Mouse (Mus musculus): ENCODE measurements around the gene Serpinb8. TPM values are rescaled to one million over a fixed set of nuclear protein-coding genes. Genes with fewer than 3 reads are reported as not detected.

Gene Serpinb8
- polyA plus RNA-seq, 1 experiment: 3.6 TPM

DNA sequence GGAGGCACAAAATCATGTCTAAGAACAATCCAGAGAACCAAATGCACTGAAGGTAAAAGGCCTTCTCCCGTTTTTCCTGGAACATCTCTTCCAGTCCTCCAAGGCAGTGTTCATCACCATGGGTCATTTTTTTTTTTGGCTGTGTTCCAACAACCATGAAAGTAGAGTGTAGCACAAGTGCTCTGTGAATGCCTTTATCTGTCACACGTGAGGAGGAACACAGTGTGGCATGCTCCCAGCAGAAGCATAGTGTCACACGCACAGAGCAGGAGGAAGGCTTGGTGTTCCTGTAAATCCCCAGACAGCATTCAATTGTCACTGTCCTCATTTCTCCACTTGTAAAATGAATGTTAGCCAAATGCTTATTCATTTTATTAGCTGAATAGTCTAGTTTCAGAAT is 2.8 kb downstream of the Serpinb8 start:
- no peaks in the 10 kb centered on the region for H3K27me3 ChIP-seq (ENCODE audit: control insufficient read depth, insufficient read depth, low read length, poor library complexity, severe bottlenecking)
- H3K9ac ChIP-seq (ENCODE audit: low read depth, poor library complexity, severe bottlenecking): no peak overlapping the region
- no peaks in the 10 kb centered on the region for H3K36me3 ChIP-seq (ENCODE audit: control insufficient read depth, insufficient read depth, low read length, poor library complexity, severe bottlenecking)
- no peaks in the 10 kb centered on the region for H3K9me3 ChIP-seq (replicated peaks; ENCODE audit: control insufficient read depth, insufficient read depth, low read length, poor library complexity, severe bottlenecking)
- TF ChIP-seq EP300 (IDR thresholded peaks at IDR 0.05; ENCODE audit: insufficient read depth, low read depth, low read length) (no peak), POLR2A (IDR thresholded peaks at IDR 0.05; ENCODE audit: insufficient read depth, low read length) (no peak), CTCF (IDR thresholded peaks at IDR 0.05; ENCODE audit: low read depth, low read length) (no peak)
- H3K27ac ChIP-seq (ENCODE audit: insufficient read depth, low read length): no peak overlapping the region
- H3K4me3 ChIP-seq (ENCODE audit: low read depth, low read length): no peak overlapping the region
- H3K4me1 ChIP-seq (ENCODE audit: control insufficient read depth, insufficient read depth, low read length): no peaks in the 10 kb centered on the region

DNA sequence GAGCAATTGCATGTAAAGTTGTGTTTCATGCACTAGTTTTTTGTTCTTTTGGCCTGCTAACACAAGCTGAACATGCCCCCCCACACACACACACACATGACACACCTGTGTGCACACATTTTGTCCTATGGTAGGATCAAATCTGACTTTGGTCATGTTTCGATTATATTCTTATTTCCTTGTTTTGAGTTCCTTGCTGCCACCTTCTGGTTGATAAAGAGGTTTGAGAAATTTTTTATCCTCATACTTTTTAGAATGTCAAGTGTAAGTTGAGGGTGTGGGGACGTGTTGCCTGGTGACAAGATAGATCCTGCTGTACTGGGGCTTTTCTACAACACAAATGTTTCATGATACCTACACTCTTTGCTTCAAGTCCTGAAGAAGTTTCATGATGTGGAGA is 3.7 kb downstream of the Serpinb8 start:
- Histone ChIP-seq H3K36me3 (ENCODE audit: control insufficient read depth, insufficient read depth, low read length, poor library complexity, severe bottlenecking) (no peaks in the 10 kb centered on the region), H3K4me1 (ENCODE audit: control insufficient read depth, insufficient read depth, low read length) (no peaks in the 10 kb centered on the region), H3K4me3 (ENCODE audit: low read depth, low read length) (no peak overlapping the region), H3K9me3 (replicated peaks; ENCODE audit: control insufficient read depth, insufficient read depth, low read length, poor library complexity, severe bottlenecking) (no peaks in the 10 kb centered on the region), H3K9ac (ENCODE audit: low read depth, poor library complexity, severe bottlenecking) (no peak overlapping the region), H3K27ac (ENCODE audit: insufficient read depth, low read length) (no peak overlapping the region), H3K27me3 (ENCODE audit: control insufficient read depth, insufficient read depth, low read length, poor library complexity, severe bottlenecking) (no peaks in the 10 kb centered on the region)
- TF ChIP-seq POLR2A (IDR thresholded peaks at IDR 0.05; ENCODE audit: insufficient read depth, low read length): no peak
- TF ChIP-seq CTCF (IDR thresholded peaks at IDR 0.05; ENCODE audit: low read depth, low read length): no peak
- no peak for TF ChIP-seq EP300 (IDR thresholded peaks at IDR 0.05; ENCODE audit: insufficient read depth, low read depth, low read length)

DNA sequence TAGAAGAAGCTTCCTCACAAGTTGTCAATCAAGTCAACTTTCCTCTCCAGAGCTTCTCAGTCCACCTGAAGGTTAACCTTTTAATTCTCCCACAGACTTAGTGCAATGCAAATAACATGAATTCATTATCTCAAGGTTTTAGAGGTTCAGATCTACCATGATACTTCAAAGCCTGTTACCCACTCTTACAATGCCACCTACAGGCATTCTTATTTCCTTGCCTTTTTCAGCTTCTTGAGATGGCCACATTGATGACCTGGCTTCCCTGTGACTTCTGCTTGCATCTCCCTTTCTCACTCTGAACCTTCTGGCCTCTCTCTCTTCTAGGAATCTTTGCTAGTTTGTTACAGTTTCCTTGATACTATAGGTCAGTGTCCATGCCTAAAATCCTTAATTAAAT is 7.1 kb downstream of the Serpinb8 start:
- Histone ChIP-seq H3K36me3 (ENCODE audit: control insufficient read depth, insufficient read depth, low read length, poor library complexity, severe bottlenecking) (no peaks in the 10 kb centered on the region), H3K4me3 (ENCODE audit: low read depth, low read length) (no peak overlapping the region), H3K27ac (ENCODE audit: insufficient read depth, low read length) (no peak overlapping the region), H3K9me3 (replicated peaks; ENCODE audit: control insufficient read depth, insufficient read depth, low read length, poor library complexity, severe bottlenecking) (no peaks in the 10 kb centered on the region), H3K4me1 (ENCODE audit: control insufficient read depth, insufficient read depth, low read length) (no peaks in the 10 kb centered on the region), H3K27me3 (ENCODE audit: control insufficient read depth, insufficient read depth, low read length, poor library complexity, severe bottlenecking) (no peaks in the 10 kb centered on the region), H3K9ac (ENCODE audit: low read depth, poor library complexity, severe bottlenecking) (no peak overlapping the region)
- no peak for TF ChIP-seq EP300 (IDR thresholded peaks at IDR 0.05; ENCODE audit: insufficient read depth, low read depth, low read length)
- TF ChIP-seq POLR2A (IDR thresholded peaks at IDR 0.05; ENCODE audit: insufficient read depth, low read length): no peak
- TF ChIP-seq CTCF (IDR thresholded peaks at IDR 0.05; ENCODE audit: low read depth, low read length): no peak

DNA sequence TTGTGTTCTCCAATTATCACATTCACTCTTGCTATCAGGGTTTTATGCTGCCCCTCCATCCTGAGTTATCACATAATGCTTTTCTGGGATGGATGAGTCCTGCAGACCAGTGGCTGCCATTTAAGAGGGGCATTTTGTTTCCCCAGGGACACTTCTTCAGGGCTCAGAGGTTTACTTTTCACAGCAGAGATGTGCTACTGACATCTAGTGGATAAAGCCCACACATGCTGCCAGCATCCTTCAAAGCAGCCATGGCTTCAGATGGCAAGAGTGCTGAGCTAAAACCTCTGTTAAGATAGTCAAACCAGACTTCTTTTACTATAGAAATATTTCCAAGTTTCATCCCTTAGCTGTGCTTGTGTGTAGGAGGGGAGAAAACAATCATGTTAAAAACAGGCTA is 8.7 kb downstream of the Serpinb8 start:
- no peak for TF ChIP-seq EP300 (IDR thresholded peaks at IDR 0.05; ENCODE audit: insufficient read depth, low read depth, low read length)
- peak; percentile 22 for TF ChIP-seq CTCF (IDR thresholded peaks at IDR 0.05; ENCODE audit: low read depth, low read length)
- H3K27ac ChIP-seq (ENCODE audit: insufficient read depth, low read length): no peak overlapping the region
- H3K27me3 ChIP-seq (ENCODE audit: control insufficient read depth, insufficient read depth, low read length, poor library complexity, severe bottlenecking): no peaks in the 10 kb centered on the region

DNA sequence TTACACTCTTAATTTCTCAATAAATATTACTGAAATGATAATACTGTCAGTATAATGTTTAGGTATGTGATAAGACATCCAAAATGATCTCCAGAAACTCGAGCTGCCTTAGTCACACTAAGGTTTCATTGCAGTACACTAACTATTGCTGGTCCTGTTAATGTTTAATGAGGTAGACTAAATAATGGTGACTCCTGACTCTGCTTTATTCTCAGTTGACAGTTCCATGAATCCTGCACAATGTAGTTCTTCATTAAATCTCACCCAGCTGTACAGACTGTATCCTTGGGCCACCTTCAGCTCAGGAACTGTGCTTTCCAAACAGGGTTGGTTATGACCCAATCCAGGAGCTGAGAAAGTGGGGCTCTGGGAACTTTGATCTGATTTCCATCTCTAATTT is 19.1 kb downstream of the Serpinb8 start:
- no peaks in the 10 kb centered on the region for H3K27me3 ChIP-seq (ENCODE audit: control insufficient read depth, insufficient read depth, low read length, poor library complexity, severe bottlenecking)
- H3K9ac ChIP-seq (ENCODE audit: low read depth, poor library complexity, severe bottlenecking): no peak overlapping the region
- no peaks in the 10 kb centered on the region for H3K9me3 ChIP-seq (replicated peaks; ENCODE audit: control insufficient read depth, insufficient read depth, low read length, poor library complexity, severe bottlenecking)
- no peaks in the 10 kb centered on the region for H3K36me3 ChIP-seq (ENCODE audit: control insufficient read depth, insufficient read depth, low read length, poor library complexity, severe bottlenecking)
- no peak overlapping the region for H3K27ac ChIP-seq (ENCODE audit: insufficient read depth, low read length)
- no peaks in the 10 kb centered on the region for H3K4me1 ChIP-seq (ENCODE audit: control insufficient read depth, insufficient read depth, low read length)
- TF ChIP-seq CTCF (IDR thresholded peaks at IDR 0.05; ENCODE audit: low read depth, low read length) (no peak), POLR2A (IDR thresholded peaks at IDR 0.05; ENCODE audit: insufficient read depth, low read length) (no peak), EP300 (IDR thresholded peaks at IDR 0.05; ENCODE audit: insufficient read depth, low read depth, low read length) (no peak)
- no peak overlapping the region for H3K4me3 ChIP-seq (ENCODE audit: low read depth, low read length)

More for the DNA sequence above, 8.7 kb downstream of the Serpinb8 start:
- Histone ChIP-seq H3K4me3 (ENCODE audit: low read depth, low read length) (no peak overlapping the region), H3K36me3 (ENCODE audit: control insufficient read depth, insufficient read depth, low read length, poor library complexity, severe bottlenecking) (no peaks in the 10 kb centered on the region), H3K4me1 (ENCODE audit: control insufficient read depth, insufficient read depth, low read length) (no peaks in the 10 kb centered on the region), H3K9ac (ENCODE audit: low read depth, poor library complexity, severe bottlenecking) (no peak overlapping the region), H3K9me3 (replicated peaks; ENCODE audit: control insufficient read depth, insufficient read depth, low read length, poor library complexity, severe bottlenecking) (no peaks in the 10 kb centered on the region)

DNA sequence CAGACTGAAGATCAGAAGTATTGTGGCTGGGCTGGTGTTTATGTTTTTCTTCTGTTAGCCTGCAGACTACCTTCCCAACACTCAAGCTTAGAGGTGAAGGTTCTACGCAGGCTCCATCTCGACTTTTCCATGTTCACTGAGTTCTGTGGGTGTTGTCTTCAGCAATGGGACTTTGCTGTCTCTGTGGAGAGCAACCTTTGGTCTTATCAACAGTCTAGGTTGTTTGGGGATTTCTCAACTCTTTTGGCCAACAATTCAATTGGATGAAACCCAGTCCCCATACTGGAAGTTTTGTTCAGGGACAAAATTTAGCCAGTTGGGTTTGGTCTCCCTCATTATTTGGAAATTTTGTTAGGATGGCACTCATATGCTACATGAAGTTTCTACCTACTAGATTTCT is 24.3 kb downstream of the Serpinb8 start:
- no peaks in the 10 kb centered on the region for H3K36me3 ChIP-seq (ENCODE audit: control insufficient read depth, insufficient read depth, low read length, poor library complexity, severe bottlenecking)
- no peaks in the 10 kb centered on the region for H3K9me3 ChIP-seq (replicated peaks; ENCODE audit: control insufficient read depth, insufficient read depth, low read length, poor library complexity, severe bottlenecking)
- H3K4me1 ChIP-seq (ENCODE audit: control insufficient read depth, insufficient read depth, low read length): no peaks in the 10 kb centered on the region
- H3K27me3 ChIP-seq (ENCODE audit: control insufficient read depth, insufficient read depth, low read length, poor library complexity, severe bottlenecking): no peaks in the 10 kb centered on the region
- H3K4me3 ChIP-seq (ENCODE audit: low read depth, low read length): no peak overlapping the region
- H3K27ac ChIP-seq (ENCODE audit: insufficient read depth, low read length): no peak overlapping the region
- no peak for TF ChIP-seq EP300 (IDR thresholded peaks at IDR 0.05; ENCODE audit: insufficient read depth, low read depth, low read length)
- H3K9ac ChIP-seq (ENCODE audit: low read depth, poor library complexity, severe bottlenecking): no peak overlapping the region

Data from ES-Bruce4 (cell line).